Mouse (Mus musculus) limb, embryonic 14.5 days (tissue): ENCODE data around the gene Tnni3k. TPM values are rescaled to one million over a fixed set of nuclear protein-coding genes. Genes with fewer than 3 reads are reported as not detected.
"Not testable (repeated sequence)": the region's sequence is repeated elsewhere in the genome, so short reads cannot be mapped to it uniquely, and the experiment has no call there.

ENCODE experiments used
- ATAC-seq: fragments of 200-750 bp; cut with Nextera tagmentation; 2 replicates; pipeline ENCODE4 v1.8.0; 2017; ENCODE audit warnings: low read depth, moderate number of reproducible peaks, moderate TSS enrichment; ENCODE audit not compliant: low FRiP score
- DNase-seq: peaks from one replicate; pipeline ENCODE4 v3.0.0-alpha.2; 2015; ENCODE audit warnings: low spot score
- H3K27ac ChIP-seq: fragments of 300-500 bp; sonication (generic); replicated peaks from 2 replicates; pipeline ENCODE4 v1.5.1; 2014; ENCODE audit warnings: low read depth, mild to moderate bottlenecking, low read length, moderate library complexity, mixed read lengths
- H3K27me3 ChIP-seq: fragments of 300-500 bp; sonication (generic); 2 replicates; pipeline ENCODE4 v1.6.1; 2014; ENCODE audit warnings: low read length, mixed read lengths; ENCODE audit not compliant: control insufficient read depth, insufficient read depth
- H3K36me3 ChIP-seq: fragments of 300-500 bp; sonication (generic); 2 replicates; pipeline ENCODE4 v1.6.1; 2014; ENCODE audit warnings: mild to moderate bottlenecking, low read length, moderate library complexity, mixed read lengths; ENCODE audit not compliant: control insufficient read depth, insufficient read depth
- H3K4me1 ChIP-seq: fragments of 300-500 bp; sonication (generic); 2 replicates; pipeline ENCODE4 v1.6.1; 2014; ENCODE audit warnings: antibody characterized with exemption, low read length, mixed read lengths; ENCODE audit not compliant: control insufficient read depth, insufficient read depth
- H3K4me2 ChIP-seq: fragments of 300-500 bp; sonication (generic); replicated peaks from 2 replicates; pipeline ENCODE4 v1.6.1; 2014; ENCODE audit warnings: low read depth, mild to moderate bottlenecking, low read length, moderate library complexity; ENCODE audit not compliant: severe bottlenecking
- H3K4me3 ChIP-seq: fragments of 300-500 bp; sonication (generic); replicated peaks from 2 replicates; pipeline ENCODE4 v1.5.1; 2014; ENCODE audit warnings: low read length
- H3K9ac ChIP-seq: fragments of 300-500 bp; sonication (generic); 2 replicates; pipeline ENCODE4 v1.6.1; 2014; ENCODE audit warnings: mild to moderate bottlenecking, low read depth, low read length, moderate library complexity; ENCODE audit not compliant: severe bottlenecking
- H3K9me3 ChIP-seq: fragments of 300-500 bp; sonication (generic); 2 replicates; pipeline ENCODE4 v1.6.1; 2016; ENCODE audit warnings: low read length; ENCODE audit not compliant: control insufficient read depth
- POLR2A ChIP-seq: fragments of 200-500 bp; IDR thresholded peaks from 2 replicates; pipeline ENCODE4 v1.8.0; 2012; ENCODE audit warnings: inconsistent platforms, mild to moderate bottlenecking, moderate library complexity, borderline replicate concordance; ENCODE audit not compliant: insufficient read depth, insufficient read length; ENCODE audit errors: extremely low read depth
- WGBS: fragments of 180-500 bp; shearing (Covaris S2); extraction: QIAGEN DNeasy Blood & Tissue Kit; methylation state at CpG from one replicate; pipeline ENCODE4 v1.1.7; 2014; 5-methylcytosine and 5-hydroxymethylcytosine counted together
- polyA plus RNA-seq, 2 experiments: library from polyadenylated mRNA; depleted of rRNA in 1 of 2; stranded (reverse) in 1 of 2; unstranded in 1 of 2; fragments of >200 nt; fragmentation: Nextera tagmentation in 1 of 2; extraction: Ambion mirVana in 1 of 2; gene quantifications; 2 replicates each; pipeline versions ENCODE4 v1.2.1 to v1.2.3; 2012 to 2014

Gene Tnni3k
- polyA plus RNA-seq, 2 experiments = 0.03 TPM; not detected in 1

GRCm38 (mm10) chr3:154834373-154834772 is 220.8 kb downstream of the Tnni3k start:
- H3K9me3 ChIP-seq = no peaks in the 10 kb centered on the region
- H3K9ac ChIP-seq = no peak overlapping the region
- H3K27ac ChIP-seq = no peak overlapping the region
- no peak for TF ChIP-seq POLR2A
- no peak overlapping the region for H3K4me2 ChIP-seq
- no peaks in the 10 kb centered on the region for H3K4me1 ChIP-seq
- WGBS = 69% methylated on average over 9 of the region's 9 CpGs
- ATAC-seq = no peak
- no peaks in the 10 kb centered on the region for H3K27me3 ChIP-seq
- no peak for DNase-seq
- H3K36me3 ChIP-seq = no peaks in the 10 kb centered on the region
- H3K4me3 ChIP-seq = no peak overlapping the region

GRCm38 (mm10) chr3:154825739-154826138 is 229.5 kb downstream of the Tnni3k start:
- no peaks in the 10 kb centered on the region for H3K4me1 ChIP-seq
- no peaks in the 10 kb centered on the region for H3K9me3 ChIP-seq
- DNase-seq (no peak), ATAC-seq (no peak)
- no peak overlapping the region for H3K4me3 ChIP-seq
- H3K36me3 ChIP-seq = no peaks in the 10 kb centered on the region
- no peak overlapping the region for H3K27ac ChIP-seq
- WGBS = 76% methylated on average over 3 of the region's 3 CpGs
- H3K9ac ChIP-seq = no peak overlapping the region
- no peak for TF ChIP-seq POLR2A
- H3K27me3 ChIP-seq = no peaks in the 10 kb centered on the region
- no peak overlapping the region for H3K4me2 ChIP-seq

- no peaks in the 10 kb centered on the region for H3K27me3 ChIP-seq
- no peak overlapping the region for H3K4me3 ChIP-seq
- H3K9ac ChIP-seq = no peak overlapping the region
- no peaks in the 10 kb centered on the region for H3K9me3 ChIP-seq
- no peak overlapping the region for H3K4me2 ChIP-seq
- DNase-seq = no peak
- H3K27ac ChIP-seq = no peak overlapping the region
- ATAC-seq = no peak
- WGBS = 87% methylated on average over 4 of the region's 4 CpGs
- no peak for TF ChIP-seq POLR2A
- no peaks in the 10 kb centered on the region for H3K36me3 ChIP-seq
- H3K4me1 ChIP-seq = no peaks in the 10 kb centered on the region
These were observed 230.5 kb downstream of the Tnni3k start for GRCm38 (mm10) chr3:154824713-154825112.

- peak; percentile 89 for DNase-seq
- not testable (repeated sequence) for ATAC-seq, H3K36me3 ChIP-seq, H3K4me1 ChIP-seq, H3K9me3 ChIP-seq, H3K4me2 ChIP-seq, H3K27me3 ChIP-seq, H3K27ac ChIP-seq, H3K4me3 ChIP-seq, H3K9ac ChIP-seq
- WGBS = 13% methylated on average over 5 of the region's 5 CpGs
These were observed 235.5 kb downstream of the Tnni3k start for GRCm38 (mm10) chr3:154819684-154820083.

GRCm38 (mm10) chr3:154817732-154818131 is 237.5 kb downstream of the Tnni3k start:
- ATAC-seq (no peak), DNase-seq (peak; percentile 32)
- WGBS = 4% methylated on average over 7 of the region's 7 CpGs
- no peaks in the 10 kb centered on the region for H3K9me3 ChIP-seq
- no peaks in the 10 kb centered on the region for H3K27me3 ChIP-seq
- H3K36me3 ChIP-seq = no peaks in the 10 kb centered on the region
- H3K4me1 ChIP-seq = no peaks in the 10 kb centered on the region
- no peak overlapping the region for H3K4me3 ChIP-seq
- no peak overlapping the region for H3K27ac ChIP-seq
- H3K9ac ChIP-seq = no peak overlapping the region
- no peak for TF ChIP-seq POLR2A
- H3K4me2 ChIP-seq = no peak overlapping the region

GRCm38 (mm10) chr3:154816801-154817625 is 238.2 kb downstream of the Tnni3k start:
- Histone ChIP-seq H3K27me3 (no peaks in the 10 kb centered on the region), H3K27ac (no peak overlapping the region), H3K4me1 (no peaks in the 10 kb centered on the region), H3K4me3 (no peak overlapping the region), H3K36me3 (no peaks in the 10 kb centered on the region), H3K9ac (no peak overlapping the region), H3K4me2 (no peak overlapping the region), H3K9me3 (no peaks in the 10 kb centered on the region)
- WGBS = 44% methylated on average over 19 of the region's 19 CpGs
- DNase-seq = peak; percentile 17
- ATAC-seq = no peak; the same call in 1 of the 2 replicates
- TF ChIP-seq POLR2A = no peak
